ENCODE assay signal across 14 mouse cellular contexts in genomic region chr4:40785620-40786166, GRCm38 (mm10). TPM values are rescaled to one million over a fixed set of nuclear protein-coding genes. Genes with fewer than 3 reads are reported as not detected.
DNase-seq lines count a peak whose midpoint lies in the region; ATAC-seq and TF ChIP-seq lines count a peak whose summit lies in the region.
"Had no signal": no experiment of that assay in that cellular context is flagged by ENCODE, and none has a peak within 500 bp of the region (broad histone marks: within the 10 kb centered on the region; RNA-seq: fewer than 3 reads in every experiment).

No protein-coding gene starts in this region.

- no peaks in the 10 kb centered on the region for H3K36me3 ChIP-seq in liver, embryonic 15.5 days (replicated peaks)
- H3K36me3 ChIP-seq: midbrain, embryonic 15.5 days had no signal

- H3K4me1 ChIP-seq in liver, embryonic 15.5 days (replicated peaks) = peaks cover 22% of the 10 kb centered on the region
- H3K4me1 ChIP-seq: midbrain, embryonic 15.5 days had no signal

- H3K27ac ChIP-seq in gastrocnemius, adult 2 months = peak overlapping the region; percentile 72; the same call in 1 of the 2 replicates
- H3K27ac ChIP-seq in liver, embryonic 15.5 days (replicated peaks) = no peak overlapping the region
- H3K27ac ChIP-seq: midbrain, embryonic 15.5 days had no signal

- ATAC-seq in liver, embryonic 15.5 days (ENCODE audit: insufficient read depth) = 0 out of 2 replicates have a peak, but pooled peaks have one; percentile 34
- ATAC-seq: forebrain, postnatal 0 days; midbrain, embryonic 15.5 days had no signal

- H3K9ac ChIP-seq in liver, embryonic 15.5 days = no peak overlapping the region
- H3K9ac ChIP-seq: forebrain, postnatal 0 days; midbrain, embryonic 15.5 days had no signal

- H3K4me3 ChIP-seq in gastrocnemius, adult 2 months = no peak overlapping the region
- H3K4me3 ChIP-seq in liver, embryonic 15.5 days (replicated peaks) = no peak overlapping the region
- H3K4me3 ChIP-seq: midbrain, embryonic 15.5 days had no signal

- no peaks in the 10 kb centered on the region for H3K9me3 ChIP-seq in liver, embryonic 15.5 days (replicated peaks)
- H3K9me3 ChIP-seq: midbrain, embryonic 15.5 days had no signal

- intact Hi-C loops in gastrocnemius, adult 2 months (cut with DNase I) = no loop called here
- intact Hi-C loops in gastrocnemius, postnatal 36 days (cut with DNase I) = no loop called here

- H3K27me3 ChIP-seq in liver, embryonic 15.5 days = no peaks in the 10 kb centered on the region
- H3K27me3 ChIP-seq: midbrain, embryonic 15.5 days had no signal

- TF ChIP-seq CTCF in gastrocnemius, adult 2 months (IDR thresholded peaks at IDR 0.05) = no peak

- WGBS in liver, embryonic 15.5 days (ENCODE audit: insufficient replicate concordance) = 47% methylated on average over 9 of the region's 9 CpGs

- no peak for DNase-seq in gastrocnemius, adult 2 months
- DNase-seq in gastrocnemius, postnatal 36 days = no peak
- DNase-seq in B cell, adult 2 months = peak; percentile 41 to 50
- peak; percentile 56 for DNase-seq in c-Kit-positive CD71-positive TER-119-negative erythroid progenitor cells, embryonic 14.5 days (ENCODE audit: low read depth)
- DNase-seq in Muller cell, postnatal 12 days (ENCODE audit: inconsistent ontology term) = no peak
- DNase-seq in adrenal gland, adult 18-20 months (ENCODE audit: low spot score in 2 of 2) = no peak
- DNase-seq in kidney, postnatal 25 days = no peak
- DNase-seq: cerebellum, adult 11-12 months; forebrain, postnatal 0 days; gastrocnemius, postnatal 25 days; kidney, adult 2 months; lung, adult 18-20 months had no signal

- H3K4me2 ChIP-seq in liver, embryonic 15.5 days = no peak overlapping the region
- H3K4me2 ChIP-seq: midbrain, embryonic 15.5 days had no signal

RNA-seq across cellular contexts. Expression of gene Smu1, which starts 28.0 kb away (rescaled TPM):
- total RNA-seq in gastrocnemius, adult 2 months (2021) = 10 to 100 TPM; 33.1 to 34.2 TPM
- 10 to 100 TPM; 23.7 to 28.3 TPM for total RNA-seq in gastrocnemius, postnatal 36 days (2021)
- polyA plus RNA-seq in liver, embryonic 15.5 days (2015; fragmentation: Nextera tagmentation; extraction: Ambion mirVana) = 71.6 and 75.5 TPM in 2 replicates
- 10 to 100 TPM; 50.5 to 61.7 TPM for total RNA-seq in adrenal gland, adult 18-20 months (2021)

Comparison
In these comparisons a context has a peak if more than half of its experiments do, and no peak if none do; other contexts are left out.
1. DNase-seq: peak in B cell, adult 2 months (2 of 2) and c-Kit-positive CD71-positive TER-119-negative erythroid progenitor cells, embryonic 14.5 days (single experiment); none in gastrocnemius, adult 2 months (single experiment), gastrocnemius, postnatal 36 days (0 of 2), Muller cell, postnatal 12 days (single experiment), adrenal gland, adult 18-20 months (0 of 2) and kidney, postnatal 25 days (0 of 2).